Mouse (Mus musculus) ovary, adult 18-20 months (tissue): ENCODE measurements at regions not wholly inside any gene's neighbourhood (a gene's known extent, or its start where the extent isn't known, plus 50 kb on each side); places are given as distances from the start of the nearest gene placed in this dataset.
"Not testable (repeated sequence)": the region's sequence is repeated elsewhere in the genome, so short reads cannot be mapped to it uniquely, and the experiment has no call there.

Experiments
- DNase-seq: peaks from one replicate; pipeline ENCODE4 v3.0.0; 2022; ENCODE audit warnings: low spot score, mixed read lengths

DNA sequence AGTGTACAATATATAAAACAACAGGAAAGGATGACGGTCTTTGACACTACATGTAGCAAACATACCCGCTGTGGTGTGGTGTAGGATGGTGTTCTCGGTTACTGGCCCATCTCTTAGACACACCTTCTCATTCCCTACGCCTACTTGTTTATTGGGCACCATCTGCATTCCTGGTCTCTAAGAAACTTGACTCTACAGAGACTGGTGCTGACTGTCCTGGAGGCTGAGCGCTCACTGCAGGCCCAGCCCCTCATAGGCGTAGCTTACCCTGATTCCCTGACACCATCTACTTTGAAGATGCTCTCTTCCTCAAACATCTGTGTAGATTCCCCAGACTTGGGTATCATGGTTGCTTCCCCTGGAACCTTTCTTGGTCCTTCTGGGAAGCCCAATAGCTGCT is 90.9 kb upstream of the Fam84a start:
- DNase-seq: not testable (repeated sequence)

DNA sequence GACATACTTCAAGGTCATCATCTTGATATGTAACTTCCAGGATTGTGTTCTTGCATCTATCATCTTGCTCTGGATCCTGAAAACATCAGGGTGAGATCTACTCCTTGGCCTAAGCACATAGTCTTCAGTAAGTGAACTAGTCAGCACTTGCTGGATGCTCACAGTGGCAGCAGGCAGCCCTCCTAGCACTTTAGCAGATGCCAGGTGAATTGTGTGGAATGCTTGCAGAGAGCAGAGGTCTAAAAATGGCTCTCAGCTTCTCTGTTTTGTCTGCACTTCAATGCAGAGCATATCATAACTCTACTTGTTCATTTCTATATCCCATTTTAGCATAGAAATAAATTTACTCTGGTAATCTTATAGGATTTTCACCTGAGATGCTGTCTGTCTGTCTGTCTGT is 85.8 kb upstream of the Fam84a start:
- DNase-seq: no peak

DNA sequence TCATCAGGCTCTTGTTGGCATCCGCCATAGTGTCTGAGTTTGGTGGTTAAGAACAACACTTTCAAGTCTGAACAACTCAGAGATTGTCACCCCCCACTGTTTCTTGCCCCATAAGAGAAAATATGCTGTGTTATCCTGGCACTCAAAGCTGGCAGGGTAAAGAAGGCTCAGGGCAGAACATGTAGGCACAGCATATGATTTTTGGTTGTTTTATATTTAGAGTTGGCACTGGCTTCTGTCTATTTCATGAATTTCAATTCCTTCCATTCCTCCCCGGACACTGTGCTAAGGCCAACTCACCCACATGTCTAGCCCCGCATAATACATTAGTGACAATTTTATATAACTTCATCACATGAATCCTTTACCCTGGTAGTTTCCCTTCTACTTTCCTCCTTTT is 83.5 kb upstream of the Fam84a start:
- DNase-seq: no peak

DNA sequence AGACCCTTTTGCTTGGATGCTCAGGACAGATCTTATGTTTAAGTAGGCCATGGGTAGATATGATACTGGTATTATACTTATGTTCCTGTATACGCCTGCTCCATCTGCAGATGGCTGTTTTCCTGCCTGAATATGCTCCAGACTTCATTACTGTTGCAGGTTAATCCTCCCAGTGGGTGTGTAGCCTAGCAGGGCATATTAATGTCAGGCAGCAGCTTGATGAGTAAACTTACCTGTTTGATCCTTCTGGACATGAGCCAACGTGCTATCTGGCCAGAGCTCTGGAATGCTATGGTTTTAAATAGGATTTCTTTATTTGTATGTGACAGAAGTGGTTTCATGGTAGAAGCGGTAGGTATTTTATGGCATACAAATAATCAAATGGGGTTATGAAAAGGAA is 60.8 kb upstream of the Fam84a start:
- DNase-seq: no peak

DNA sequence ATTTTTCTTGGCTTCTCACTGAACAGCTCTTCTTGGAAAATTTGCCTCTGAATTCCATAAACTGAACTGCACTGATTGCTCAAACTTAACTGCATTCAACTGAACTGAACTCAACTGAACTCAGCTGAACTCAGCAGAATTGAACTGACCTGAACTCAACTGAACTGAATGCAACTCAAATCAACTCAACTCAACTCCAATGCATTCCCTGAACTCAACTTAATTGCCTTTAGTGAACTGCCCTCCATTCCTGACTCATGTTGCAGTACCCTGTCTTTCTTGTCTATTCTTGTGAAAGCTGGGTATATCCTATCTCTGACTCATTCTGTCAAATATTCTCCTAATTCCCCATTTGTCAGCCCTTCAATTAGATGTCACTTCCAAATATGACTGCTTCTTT is 58.0 kb upstream of the Fam84a start:
- no peak for DNase-seq

DNA sequence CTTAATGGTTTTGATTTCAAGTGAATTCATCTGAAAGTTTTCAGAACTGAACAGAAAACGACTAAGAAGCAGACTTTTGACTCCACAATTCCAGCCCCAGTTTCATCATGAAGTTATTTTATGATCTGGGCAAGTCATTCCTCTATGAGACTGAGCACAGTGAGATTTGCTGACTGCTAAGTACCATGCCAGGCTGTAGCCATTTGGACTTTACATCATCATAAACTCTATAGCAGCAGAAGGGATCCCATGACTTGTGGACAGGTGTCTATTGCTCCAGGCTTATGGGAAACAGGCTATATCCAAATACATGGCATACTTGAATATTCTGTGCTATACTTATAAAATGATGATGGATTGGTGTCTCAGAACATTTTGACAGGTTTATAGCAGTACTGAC is 55.4 kb upstream of the Fam84a start:
- DNase-seq: no peak

DNA sequence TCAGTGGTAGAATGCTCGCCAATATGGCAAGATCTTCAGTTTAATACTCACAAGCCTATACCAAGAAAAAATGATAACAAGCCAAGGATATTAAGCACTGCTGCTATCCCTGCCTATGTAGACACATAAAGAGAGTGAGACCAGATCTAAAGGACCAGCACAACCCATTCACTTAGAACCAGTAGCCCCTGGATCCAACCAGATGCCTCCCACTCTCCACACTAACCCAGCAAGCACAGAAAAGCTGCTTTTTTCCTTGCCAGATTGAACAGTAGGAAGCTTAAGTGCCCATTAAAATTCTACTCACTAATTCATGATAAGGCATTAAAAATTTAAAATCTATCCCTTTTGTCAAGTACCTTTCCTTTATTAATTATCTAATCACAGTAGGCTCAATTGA is 52.6 kb upstream of the Fam84a start:
- no peak for DNase-seq
